Mouse (Mus musculus) stomach, postnatal 0 days (tissue): ENCODE measurements around the gene Tagln2.

ENCODE experiments used
- CTCF ChIP-seq: IDR thresholded peaks from 2 replicates; pipeline ENCODE4 v1.5.1; 2016; ENCODE audit warnings: antibody characterized with exemption, low read depth, mild to moderate bottlenecking, moderate library complexity
- EP300 ChIP-seq: optimal IDR thresholded peaks from 2 replicates; pipeline ENCODE3; 2016; ENCODE audit warnings: antibody characterized with exemption

DNA sequence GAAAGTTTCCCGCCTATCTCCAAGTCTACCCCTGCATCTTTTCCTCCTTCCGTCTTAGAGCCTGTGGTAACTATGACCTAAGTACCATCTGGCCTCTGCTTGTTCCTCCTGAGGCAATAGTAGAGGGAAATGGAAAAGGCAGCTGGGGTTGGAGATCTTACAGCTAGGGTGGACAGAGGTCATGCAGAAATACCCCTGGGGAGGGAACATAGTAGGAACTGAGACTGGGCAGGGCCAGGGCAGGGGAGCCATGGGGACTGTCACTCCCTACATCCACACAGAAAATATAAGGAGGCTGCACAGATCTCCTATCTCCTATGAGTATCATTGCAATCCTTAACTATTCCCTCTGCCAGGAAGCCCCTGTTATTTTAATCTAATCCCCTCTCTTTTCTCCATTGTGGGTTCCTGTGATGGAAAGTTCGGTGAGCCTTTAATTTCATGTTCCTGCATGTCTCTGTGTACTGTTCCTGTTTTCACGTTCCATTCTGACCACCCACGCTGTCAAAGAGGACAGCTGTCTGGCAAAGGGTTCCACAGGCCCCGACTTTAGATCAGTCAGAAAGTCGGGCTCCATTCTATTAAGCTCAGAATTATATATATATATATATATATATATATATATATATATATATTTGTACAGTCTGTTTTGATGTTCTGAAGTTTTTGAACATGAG is 43.7 kb upstream of the Tagln2 start:
- no peak for TF ChIP-seq CTCF
- TF ChIP-seq EP300: no peak
